Mouse (Mus musculus) brain, adult 2 months (tissue): Measurements from ENCODE around the gene Man1c1.

Source experiments
- DNase-seq: peaks from one replicate; pipeline ENCODE4 v3.0.0; 2011; ENCODE audit warnings: low read depth, low spot score

Man1c1 gene

GRCm38 (mm10) chr4:134703835-134704546, at the start of gene Man1c1:
TSS of gene Man1c1 (minus strand) at chr4:134704290.
- DNase-seq, result peak; percentile 99

- DNase-seq, result no peak
Observed at GRCm38 (mm10) chr4:134753516-134754261, 49.6 kb upstream of the Man1c1 start.

- no peak for DNase-seq
Observed at GRCm38 (mm10) chr4:134752911-134753426, 48.9 kb upstream of the Man1c1 start.

- DNase-seq, result no peak
Observed at GRCm38 (mm10) chr4:134751682-134752380, 47.7 kb upstream of the Man1c1 start.

- DNase-seq, result no peak
Observed at GRCm38 (mm10) chr4:134750825-134751224, 46.7 kb upstream of the Man1c1 start.

- DNase-seq, result no peak
Observed at GRCm38 (mm10) chr4:134750263-134750662, 46.2 kb upstream of the Man1c1 start.

- DNase-seq, result peak; percentile 69
Observed at GRCm38 (mm10) chr4:134749301-134750030, 45.4 kb upstream of the Man1c1 start.

- peak; percentile 92 for DNase-seq
Observed at GRCm38 (mm10) chr4:134745900-134746661, 42.0 kb upstream of the Man1c1 start.

- DNase-seq, result no peak
Observed at GRCm38 (mm10) chr4:134743881-134744633, 40.0 kb upstream of the Man1c1 start.

- no peak for DNase-seq
Observed at GRCm38 (mm10) chr4:134741949-134742348, 37.9 kb upstream of the Man1c1 start.

- no peak for DNase-seq
Observed at GRCm38 (mm10) chr4:134740186-134740585, 36.1 kb upstream of the Man1c1 start.

- DNase-seq, result no peak
Observed at GRCm38 (mm10) chr4:134739530-134739929, 35.4 kb upstream of the Man1c1 start.

GRCm38 (mm10) chr4:134737365-134737910, 33.3 kb upstream of the Man1c1 start:
- DNase-seq, result no peak

GRCm38 (mm10) chr4:134736147-134736546, 32.1 kb upstream of the Man1c1 start:
- DNase-seq, result peak; percentile 77

- no peak for DNase-seq
Observed at GRCm38 (mm10) chr4:134734629-134735081, 30.6 kb upstream of the Man1c1 start.

- DNase-seq, result no peak
Observed at GRCm38 (mm10) chr4:134734038-134734628, 30.0 kb upstream of the Man1c1 start.

GRCm38 (mm10) chr4:134733371-134733770, 29.3 kb upstream of the Man1c1 start:
- DNase-seq, result no peak

GRCm38 (mm10) chr4:134730106-134730505, 26.0 kb upstream of the Man1c1 start:
- peak; percentile 25 for DNase-seq

GRCm38 (mm10) chr4:134725735-134726345, 21.8 kb upstream of the Man1c1 start:
- DNase-seq, result no peak
